Mouse (Mus musculus): ENCODE measurements around the gene Stap1.

Stap1 gene

DNA sequence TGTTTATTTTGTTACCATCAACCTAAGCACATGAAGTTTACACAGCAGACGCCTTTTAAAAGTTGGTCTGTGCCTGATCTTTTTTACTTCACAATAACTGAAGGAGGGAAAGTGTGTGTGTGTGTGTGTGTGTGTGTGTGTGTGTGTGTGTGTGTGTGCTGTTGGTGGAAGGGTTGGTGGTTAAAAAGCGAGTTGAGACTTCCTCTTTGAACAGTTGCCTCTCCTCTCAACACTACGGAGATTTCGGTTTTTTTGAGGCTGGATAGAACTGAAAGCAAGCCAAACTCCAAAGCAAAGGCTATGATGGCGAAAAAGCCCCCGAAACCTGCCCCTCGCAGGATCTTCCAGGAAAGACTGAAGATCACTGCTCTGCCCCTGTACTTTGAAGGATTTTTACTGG is at the start of gene Stap1:
Gene Stap1, plus strand, starts transcription at position 209 of the 400 bp plus-strand sequence.
- DNase-seq (ENCODE audit: low read depth, low spot score), result no peak

- DNase-seq (ENCODE audit: low read depth, low spot score), result no peak
Measured at GRCm38 (mm10) chr5:86029820-86030219, 41.7 kb upstream of the Stap1 start.

GRCm38 (mm10) chr5:86063501-86063900 is 8.0 kb upstream of the Stap1 start:
- no peak for DNase-seq (ENCODE audit: low read depth, low spot score)

GRCm38 (mm10) chr5:86065101-86065875 is 6.3 kb upstream of the Stap1 start, which contains the start of gene Cenpc1:
TSS of gene Cenpc1 (minus strand) at chr5:86065583.
- DNase-seq (ENCODE audit: low read depth, low spot score), result peak; percentile 99

DNA sequence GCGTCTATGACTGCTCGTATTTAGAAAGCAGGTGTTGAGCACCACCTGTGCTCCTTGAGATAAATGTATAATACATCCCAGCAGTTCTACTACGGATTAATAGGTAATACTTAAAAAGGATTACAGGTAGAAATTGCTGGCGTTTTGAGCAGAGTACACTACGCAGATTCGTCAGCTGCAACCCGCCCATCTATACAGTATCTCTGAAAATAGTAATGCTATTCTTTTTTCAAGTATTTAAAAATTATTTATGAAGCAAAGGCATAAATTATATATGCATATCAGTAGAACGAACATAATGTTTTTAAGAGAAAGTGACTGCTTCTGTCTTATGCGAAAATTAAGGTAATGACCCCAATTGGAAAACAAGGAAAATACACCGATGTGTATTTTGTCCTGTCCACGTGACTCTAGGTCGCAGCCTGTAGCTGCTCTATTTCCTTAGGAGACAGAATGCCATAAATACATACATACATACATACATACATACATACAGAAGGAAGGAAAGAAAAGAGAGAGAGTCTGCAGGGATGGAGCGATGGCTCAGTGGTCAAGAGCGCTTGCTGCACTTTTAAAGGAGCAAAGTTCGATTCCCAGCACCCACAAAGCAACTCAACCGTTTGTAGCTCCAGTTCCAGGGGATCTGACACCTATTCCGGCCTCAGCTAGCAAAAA is 5.5 kb upstream of the Stap1 start:
- no peak for DNase-seq (ENCODE audit: low read depth, low spot score)

- peak; percentile 93 for DNase-seq (ENCODE audit: low read depth, low spot score)
Measured at GRCm38 (mm10) chr5:86066551-86066929, 5.0 kb upstream of the Stap1 start.

DNA sequence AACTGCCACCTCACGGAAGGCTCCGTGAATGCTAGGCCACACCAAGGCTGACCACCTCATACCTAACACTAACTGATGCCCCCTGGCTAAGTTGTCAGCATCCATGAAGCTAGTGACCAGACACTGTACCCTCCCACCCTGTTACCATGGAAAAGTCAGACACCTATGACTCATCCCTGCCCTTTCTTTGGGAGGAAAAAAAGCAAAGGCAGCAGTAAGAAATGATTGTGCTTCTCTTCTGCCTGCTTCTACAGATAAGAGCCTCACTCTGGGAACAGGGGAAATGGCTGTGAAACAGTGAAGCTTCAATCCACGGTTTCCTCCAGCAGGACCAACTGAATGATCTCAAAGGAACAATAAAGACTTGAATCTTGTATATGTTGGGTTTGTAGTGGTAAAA is 3.1 kb upstream of the Stap1 start:
- DNase-seq (ENCODE audit: low read depth, low spot score), result no peak

- peak; percentile 19 for DNase-seq (ENCODE audit: low read depth, low spot score)
Measured at GRCm38 (mm10) chr5:86069121-86069520, 2.4 kb upstream of the Stap1 start.

- DNase-seq (ENCODE audit: low read depth, low spot score), result no peak
Measured at GRCm38 (mm10) chr5:86072756-86073386, 1.3 kb downstream of the Stap1 start.

GRCm38 (mm10) chr5:86078720-86079334 is 7.3 kb downstream of the Stap1 start:
- DNase-seq (ENCODE audit: low read depth, low spot score), result no peak

- no peak for DNase-seq (ENCODE audit: low read depth, low spot score)
Measured at GRCm38 (mm10) chr5:86083987-86084386, 12.4 kb downstream of the Stap1 start.

DNA sequence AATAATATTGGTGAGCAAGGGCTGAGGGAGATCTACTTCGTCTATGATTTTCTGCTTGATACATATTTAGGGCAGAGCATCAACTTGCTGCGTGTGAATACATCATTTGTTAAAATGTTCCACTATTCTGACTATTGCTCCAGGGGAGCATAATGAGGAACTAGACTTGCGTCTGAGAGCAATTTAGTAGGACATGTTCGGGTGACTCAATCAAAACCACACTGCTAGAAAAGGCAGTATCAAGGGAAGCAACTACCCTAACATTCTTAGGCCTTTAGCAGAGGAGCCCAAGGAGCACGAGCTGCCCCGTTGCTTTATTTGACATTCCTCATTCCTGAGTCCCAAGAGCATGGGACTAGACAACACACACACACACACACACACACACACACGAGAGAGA is 13.4 kb downstream of the Stap1 start:
- no peak for DNase-seq (ENCODE audit: low read depth, low spot score)

DNA sequence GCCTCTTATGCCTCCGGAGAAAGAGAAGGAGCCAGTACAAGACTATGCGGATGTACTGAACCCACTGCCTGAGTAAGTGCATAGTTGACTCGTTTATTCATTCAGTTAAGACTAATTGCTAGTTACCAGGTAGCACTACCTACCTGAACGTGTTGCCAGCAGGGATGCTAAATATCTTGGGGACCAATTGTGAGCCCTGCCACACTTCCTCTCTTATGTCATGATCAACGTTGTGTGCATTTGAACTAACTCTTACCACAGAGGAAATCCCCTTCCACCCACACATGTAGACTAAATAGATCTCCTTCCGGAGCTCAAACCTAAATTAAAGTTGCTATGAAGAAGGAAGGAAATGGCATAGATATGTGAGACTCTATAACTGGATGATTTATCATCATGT is 15.2 kb downstream of the Stap1 start:
- no peak for DNase-seq (ENCODE audit: low read depth, low spot score)

- DNase-seq (ENCODE audit: low read depth, low spot score), result no peak
Measured at GRCm38 (mm10) chr5:86094754-86095153, 23.2 kb downstream of the Stap1 start.

GRCm38 (mm10) chr5:86098988-86099387 is 27.4 kb downstream of the Stap1 start:
- no peak for DNase-seq (ENCODE audit: low read depth, low spot score)

DNA sequence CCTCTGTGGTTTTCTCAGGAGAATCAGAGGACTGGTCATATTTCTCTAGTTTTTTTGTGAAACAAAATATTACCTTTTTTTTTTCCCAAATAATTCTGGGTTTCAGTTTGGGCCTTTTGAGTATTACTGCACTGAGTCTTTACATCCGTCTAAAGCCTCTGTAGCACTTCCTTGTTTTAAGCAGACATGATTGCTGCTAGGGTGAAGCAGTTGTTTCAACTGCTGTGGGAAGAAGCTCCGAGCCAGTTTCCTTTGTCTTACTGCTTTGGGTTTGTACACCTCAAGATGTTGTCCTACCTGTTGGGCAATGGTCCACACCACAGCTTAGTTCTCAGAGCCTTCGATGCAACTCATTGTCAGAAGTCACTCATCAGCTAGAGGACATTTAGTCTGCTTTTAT is 29.1 kb downstream of the Stap1 start:
- no peak for DNase-seq (ENCODE audit: low read depth, low spot score)

DNA sequence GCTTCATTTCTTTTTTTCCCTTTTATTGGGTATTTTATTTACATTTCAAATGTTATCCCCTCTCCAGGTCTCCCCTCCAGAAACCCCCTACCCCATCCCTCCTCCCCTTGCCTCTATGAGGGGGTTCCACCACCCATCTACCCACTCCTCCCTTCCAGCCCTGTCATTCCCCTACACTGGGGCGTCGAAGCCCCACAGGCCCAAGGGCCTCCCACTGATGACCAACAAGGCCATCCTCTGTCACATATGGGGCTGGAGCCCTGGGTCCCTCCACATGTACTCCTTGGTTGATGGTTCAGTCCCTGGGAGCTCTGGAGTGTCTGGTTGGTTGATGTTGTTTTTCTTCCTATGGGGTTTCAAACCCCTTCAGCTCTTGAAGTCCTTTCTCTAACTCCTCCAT is 30.6 kb downstream of the Stap1 start:
- DNase-seq (ENCODE audit: low read depth, low spot score), result no peak

GRCm38 (mm10) chr5:86106610-86107009 is 35.1 kb downstream of the Stap1 start:
- no peak for DNase-seq (ENCODE audit: low read depth, low spot score)

DNA sequence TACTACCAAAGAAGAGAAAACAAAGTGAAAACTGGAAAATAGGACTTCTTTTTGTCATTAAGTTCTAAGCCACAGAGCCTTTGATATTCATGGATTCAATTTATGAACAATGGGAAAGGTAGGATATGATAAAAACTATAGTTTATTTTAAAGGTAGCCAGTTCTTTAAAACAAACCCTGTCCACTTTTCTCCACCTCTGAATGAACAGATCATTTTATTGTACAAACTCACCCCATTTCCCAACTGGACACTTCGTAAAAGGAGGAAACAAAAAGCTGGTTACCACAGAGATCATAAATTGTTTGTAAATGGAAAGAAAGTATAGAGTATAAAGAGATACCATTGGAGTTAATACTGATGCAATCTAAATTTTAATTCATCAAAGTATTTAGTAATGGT is 39.5 kb downstream of the Stap1 start:
- DNase-seq (ENCODE audit: low read depth, low spot score), result no peak

GRCm38 (mm10) chr5:86113037-86113436 is 41.5 kb downstream of the Stap1 start:
- DNase-seq (ENCODE audit: low read depth, low spot score), result no peak

GRCm38 (mm10) chr5:86113997-86114396 is 42.5 kb downstream of the Stap1 start:
- DNase-seq (ENCODE audit: low read depth, low spot score), result no peak

DNA sequence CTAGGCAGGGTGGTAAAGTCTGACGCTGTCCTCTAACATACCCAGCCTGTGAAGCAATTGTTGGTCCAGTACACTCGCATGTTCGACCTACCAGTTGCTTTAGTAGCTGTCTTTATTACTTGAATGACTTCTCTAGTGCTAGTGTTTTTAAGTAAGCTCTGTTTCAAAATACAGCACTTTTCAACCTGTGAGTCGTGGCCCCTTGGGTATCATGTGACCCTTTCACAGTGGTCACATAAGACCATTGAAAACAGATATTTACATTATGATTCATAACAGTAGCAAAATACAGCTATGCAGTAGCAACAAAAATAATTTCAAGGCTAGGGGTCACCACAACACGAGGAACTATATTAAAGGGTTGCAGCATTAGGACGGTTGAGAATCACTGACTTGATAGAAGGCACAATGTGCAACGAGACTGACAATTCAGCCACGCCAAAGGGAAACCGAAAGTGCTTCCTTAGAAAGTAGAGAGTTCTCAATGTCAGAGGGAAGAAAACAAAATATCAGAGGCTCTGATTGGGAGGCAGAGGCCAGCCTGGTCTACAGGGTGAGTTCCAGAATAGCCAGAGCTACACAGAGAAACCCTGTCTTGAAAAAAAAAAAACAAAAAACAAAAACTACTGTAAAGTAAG is 47.0 kb downstream of the Stap1 start:
- DNase-seq (ENCODE audit: low read depth, low spot score), result no peak

Data from ZHBTc4 (cell line).